Mouse (Mus musculus) right cerebral cortex, adult 2 months (tissue): Measurements from ENCODE around the gene Ankrd28.
"Not testable (repeated sequence)": the region's sequence is repeated elsewhere in the genome, so short reads cannot be mapped to it uniquely, and the experiment has no call there.

ENCODE experiments used
- DNase-seq, 2 experiments: peaks; one replicate each; pipeline ENCODE4 v3.0.0; 2021 to 2022; ENCODE audit warnings: low spot score in 2 of 2

Ankrd28 gene

DNA sequence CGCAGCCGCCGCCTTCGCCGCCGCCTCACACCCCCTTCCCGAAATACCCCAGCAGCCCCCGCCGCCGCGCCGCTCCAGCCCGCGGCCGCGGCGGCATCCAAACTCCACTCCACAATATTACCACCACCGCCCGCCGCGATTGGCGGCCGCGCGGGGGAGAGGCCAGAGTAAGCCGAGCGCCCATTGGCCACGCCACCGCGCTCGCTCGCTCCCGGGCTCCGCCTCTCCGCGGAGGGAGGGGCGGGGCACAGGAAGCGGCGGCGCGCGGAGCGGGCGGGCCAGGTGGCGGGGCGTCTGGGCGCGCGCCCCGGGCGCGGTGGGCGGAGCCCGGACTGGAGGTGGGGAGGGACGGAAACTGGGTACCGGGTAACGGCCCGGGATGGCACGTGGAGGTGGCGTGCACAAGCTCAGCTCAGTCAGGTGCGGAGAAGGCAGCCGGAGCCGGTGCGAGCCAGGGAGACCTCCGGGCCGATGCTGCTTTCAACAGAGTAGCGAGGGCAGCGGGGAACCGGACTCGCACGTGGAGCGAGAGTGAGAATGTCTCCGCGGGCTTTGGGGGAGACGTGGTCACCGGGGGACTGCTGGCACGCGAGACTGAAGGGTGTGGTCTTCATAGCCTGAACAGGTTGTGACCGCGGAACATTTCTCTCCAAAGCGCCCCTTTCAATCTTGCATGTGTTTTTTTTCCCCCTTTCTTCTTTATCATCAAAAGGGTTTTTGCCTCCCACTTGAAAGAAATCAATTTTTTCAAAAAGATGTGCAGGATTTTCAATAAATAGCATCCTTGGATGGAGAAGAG is at the start of gene Ankrd28:
Gene Ankrd28 (minus strand): TSS at position 81 of the 799 bp plus-strand sequence.
- DNase-seq: peak; percentile 90 to 91

GRCm38 (mm10) chr14:31879456-31879855 is 49.0 kb upstream of the Ankrd28 start:
- no peak for DNase-seq

GRCm38 (mm10) chr14:31872130-31872529 is 41.7 kb upstream of the Ankrd28 start:
- DNase-seq: no peak

DNA sequence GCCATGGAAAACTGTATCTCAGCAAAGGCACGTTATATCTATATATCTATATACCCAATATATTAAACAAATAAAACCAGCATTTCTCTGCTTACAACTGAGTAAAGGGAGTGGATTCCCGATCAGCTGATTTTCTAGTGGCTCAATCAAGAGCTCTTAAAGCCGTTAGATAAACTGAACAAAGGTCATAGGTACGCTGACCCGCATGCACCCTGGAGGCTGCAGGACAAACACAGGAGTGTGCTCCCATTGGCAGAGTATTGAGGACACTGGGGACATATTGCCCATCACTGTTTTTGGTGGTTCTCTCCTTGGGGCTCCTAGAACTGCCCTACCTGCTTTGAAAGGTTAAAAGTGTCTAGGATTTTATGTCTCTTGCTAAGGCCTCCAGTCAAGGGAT is 40.0 kb upstream of the Ankrd28 start:
- no peak for DNase-seq

- no peak for DNase-seq
Measured at GRCm38 (mm10) chr14:31868591-31868990, 38.1 kb upstream of the Ankrd28 start.

DNA sequence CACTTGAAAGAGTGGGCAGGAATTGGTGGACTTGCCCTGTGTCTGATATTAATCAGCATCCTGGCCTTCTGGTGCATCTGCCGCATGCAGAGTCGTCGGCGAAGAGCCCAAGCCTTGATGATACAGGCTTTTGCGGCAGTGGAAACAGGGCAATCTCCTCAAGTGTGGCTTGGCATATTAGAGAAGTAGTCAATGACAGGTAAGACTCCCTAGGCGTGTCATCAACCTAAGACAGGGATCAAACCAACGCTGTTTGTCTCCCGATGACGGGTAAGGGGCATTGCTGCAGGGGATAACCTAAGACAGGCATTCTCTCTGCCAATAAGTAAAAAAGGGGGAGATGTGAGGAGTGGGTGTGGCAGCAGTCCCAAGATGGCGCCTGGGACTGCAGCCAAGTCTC is 35.9 kb upstream of the Ankrd28 start:
- not testable (repeated sequence) for DNase-seq

DNA sequence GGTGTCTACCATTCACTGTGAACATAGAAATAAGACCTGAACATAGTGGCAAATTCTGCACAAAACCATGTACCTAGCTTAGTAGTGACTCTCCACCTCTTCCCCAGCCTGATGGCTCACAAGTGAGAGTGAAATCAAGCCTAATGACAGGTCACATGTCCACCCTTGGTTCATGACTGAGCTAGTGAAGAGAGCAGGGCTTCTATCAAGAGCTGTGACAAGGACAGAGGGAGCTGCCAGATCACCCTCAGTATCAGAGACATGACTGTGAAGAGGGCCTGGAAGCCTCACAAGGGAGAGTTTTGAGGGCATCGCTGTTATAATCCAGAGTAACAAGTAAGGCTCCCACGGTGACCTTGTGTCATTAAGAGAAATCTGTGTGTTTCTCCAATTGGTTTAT is 28.2 kb upstream of the Ankrd28 start:
- DNase-seq: no peak

- peak; percentile 73 to 76 for DNase-seq
Measured at GRCm38 (mm10) chr14:31857096-31857975, 26.9 kb upstream of the Ankrd28 start.

DNA sequence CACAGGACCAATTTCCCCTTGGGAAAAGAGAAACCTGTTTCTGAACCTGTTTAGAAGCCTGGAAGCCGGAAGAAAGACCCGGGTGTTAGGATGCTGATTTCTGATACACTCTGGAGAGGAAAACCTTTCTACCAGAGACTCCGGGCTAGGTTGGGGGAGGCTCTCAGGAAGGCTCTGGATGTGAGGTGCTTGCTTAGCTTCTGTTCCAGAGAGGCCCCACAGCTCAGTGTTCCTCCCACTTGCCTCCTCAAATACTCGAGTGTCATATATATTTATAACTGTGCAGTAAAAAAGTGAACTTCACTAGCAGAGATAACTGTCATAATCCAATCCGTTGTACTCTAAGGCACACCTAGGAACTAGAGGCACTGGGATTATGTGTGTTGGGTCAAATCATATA is 25.6 kb upstream of the Ankrd28 start:
- peak; percentile 39 to 51 for DNase-seq

GRCm38 (mm10) chr14:31854667-31855066 is 24.2 kb upstream of the Ankrd28 start:
- DNase-seq: peak; percentile 29 to 47

- DNase-seq: no peak
Measured at GRCm38 (mm10) chr14:31843571-31843970, 13.1 kb upstream of the Ankrd28 start.

DNA sequence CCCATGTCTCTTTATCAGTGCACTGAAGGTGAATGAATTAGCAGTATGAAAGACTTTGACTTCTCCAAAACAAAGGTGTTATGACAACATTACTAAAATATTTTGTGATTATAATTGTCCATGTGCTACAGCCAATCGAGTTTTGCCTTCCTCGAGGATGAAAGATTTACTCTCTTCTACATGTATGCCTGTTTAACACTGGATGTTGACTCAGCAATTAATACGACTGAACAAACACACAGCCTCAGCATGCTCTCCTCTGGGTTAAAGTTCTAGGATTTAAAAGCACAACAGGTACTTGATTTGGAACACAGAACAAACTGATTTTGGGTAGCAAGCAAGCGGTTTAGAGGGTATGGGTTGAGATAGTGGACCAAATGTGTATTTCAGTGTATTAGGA is 1.6 kb upstream of the Ankrd28 start:
- DNase-seq: no peak

DNA sequence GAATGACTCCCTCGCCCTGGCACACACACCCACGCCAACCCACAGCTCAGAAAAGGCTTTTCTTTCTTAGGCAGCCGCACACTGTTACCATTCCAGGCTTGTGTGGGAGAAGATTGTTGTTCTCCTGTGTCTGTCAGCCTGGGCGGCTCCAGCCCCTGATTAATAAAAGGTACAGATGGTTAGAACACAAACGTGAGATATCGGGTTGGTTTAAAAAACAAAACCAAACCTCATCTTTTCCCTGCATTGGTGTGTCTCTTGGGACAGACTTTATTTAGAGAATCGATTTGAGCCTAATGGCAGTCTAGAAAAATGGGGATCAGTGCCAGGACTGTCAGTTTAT is 890 bp upstream of the Ankrd28 start:
- peak; percentile 67 to 73 for DNase-seq

GRCm38 (mm10) chr14:31829761-31830562 is 489 bp downstream of the Ankrd28 start:
- DNase-seq: peak; percentile 47 to 55

DNA sequence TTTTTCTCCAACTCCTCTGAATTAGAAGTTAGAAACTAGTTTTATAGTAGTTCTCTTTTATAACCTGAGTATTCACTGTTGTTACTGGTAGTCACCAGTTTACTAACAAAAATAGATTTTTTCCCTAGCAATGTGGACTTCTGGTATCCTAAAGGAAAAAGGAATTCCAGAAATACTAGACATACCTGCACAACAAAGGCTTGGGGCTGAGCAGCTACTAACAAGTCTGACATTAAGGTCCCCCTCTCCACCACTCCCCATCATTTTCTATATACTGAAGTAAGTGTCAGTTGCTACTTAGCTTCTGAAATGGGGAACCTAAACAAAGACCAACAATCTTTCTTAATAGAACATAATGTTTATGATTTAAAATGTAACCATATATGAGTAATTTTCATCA is 3.2 kb downstream of the Ankrd28 start:
- DNase-seq: no peak

DNA sequence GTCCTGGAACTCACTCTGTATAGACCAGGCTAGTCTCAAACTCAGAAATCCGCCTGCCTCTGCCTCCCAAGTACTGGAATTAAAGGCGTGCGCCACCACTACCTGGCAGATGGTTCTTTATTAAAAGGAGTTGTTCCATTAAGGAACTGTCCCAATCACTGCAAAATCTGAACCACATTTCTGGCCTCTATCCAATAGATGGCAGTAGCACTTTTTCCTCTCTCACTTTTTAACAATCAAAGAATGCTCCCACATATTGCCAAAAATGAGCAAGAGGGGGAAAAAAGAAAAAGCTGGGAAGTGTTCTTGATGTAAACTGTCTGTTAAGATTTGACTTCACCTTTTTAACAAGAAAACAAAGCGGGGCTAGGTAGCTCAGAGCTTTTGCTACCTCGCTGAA is 20.5 kb downstream of the Ankrd28 start:
- no peak for DNase-seq

DNA sequence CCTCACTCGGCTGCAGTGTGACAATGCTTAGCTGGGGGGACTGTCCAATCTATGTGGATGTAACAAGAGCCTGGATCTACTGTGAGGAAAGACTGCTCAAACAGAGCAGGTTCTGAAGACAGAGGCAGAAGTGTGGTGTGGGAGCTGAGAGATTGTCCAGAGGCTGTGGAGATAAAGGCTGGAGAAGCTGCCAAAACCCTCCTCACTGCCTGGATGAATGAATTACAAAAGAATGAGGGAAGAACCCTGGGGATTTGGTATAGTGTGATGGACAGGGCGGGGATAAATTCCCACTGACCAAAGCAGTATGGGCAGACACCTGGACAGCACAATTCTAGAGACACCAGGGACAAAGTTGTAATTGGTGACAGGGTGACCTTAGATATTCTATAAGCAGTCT is 26.7 kb downstream of the Ankrd28 start:
- DNase-seq: no peak

DNA sequence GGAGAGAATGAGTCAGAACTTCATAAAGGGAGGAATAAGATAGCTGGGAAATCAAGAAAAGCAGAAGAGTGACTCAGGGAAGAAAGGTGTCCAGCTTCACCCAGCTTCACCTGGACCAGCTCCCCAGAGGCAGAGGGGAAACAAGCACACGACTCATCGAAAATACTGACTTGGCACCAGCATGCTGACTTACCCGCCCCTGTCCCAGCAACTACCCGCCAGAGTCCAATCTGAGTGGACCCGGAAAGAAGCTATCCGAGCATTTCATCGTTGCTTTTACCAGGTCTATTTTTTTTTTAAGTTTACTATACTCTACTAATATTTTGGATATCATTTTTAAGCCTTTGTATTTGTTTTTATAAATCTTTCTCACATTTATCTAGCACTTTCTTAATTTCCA is 29.5 kb downstream of the Ankrd28 start:
- DNase-seq: no peak

DNA sequence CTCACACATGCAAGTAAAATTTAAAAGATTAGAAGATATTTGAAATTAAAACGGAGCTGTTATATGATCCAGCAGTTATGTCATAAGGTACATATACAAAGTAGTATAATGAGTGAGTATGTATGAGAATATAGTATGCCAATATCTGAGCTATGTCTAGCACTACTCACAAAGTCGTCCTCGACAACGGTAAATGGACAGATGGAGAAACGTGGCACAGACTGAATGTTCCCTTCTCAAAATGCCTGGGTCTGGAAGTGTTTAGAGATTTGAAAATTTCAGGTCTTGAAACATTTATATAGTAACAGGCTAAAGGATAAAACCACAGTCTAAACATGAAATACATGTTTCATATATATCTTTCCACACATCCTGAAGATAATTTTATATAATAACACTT is 30.0 kb downstream of the Ankrd28 start:
- DNase-seq: no peak

DNA sequence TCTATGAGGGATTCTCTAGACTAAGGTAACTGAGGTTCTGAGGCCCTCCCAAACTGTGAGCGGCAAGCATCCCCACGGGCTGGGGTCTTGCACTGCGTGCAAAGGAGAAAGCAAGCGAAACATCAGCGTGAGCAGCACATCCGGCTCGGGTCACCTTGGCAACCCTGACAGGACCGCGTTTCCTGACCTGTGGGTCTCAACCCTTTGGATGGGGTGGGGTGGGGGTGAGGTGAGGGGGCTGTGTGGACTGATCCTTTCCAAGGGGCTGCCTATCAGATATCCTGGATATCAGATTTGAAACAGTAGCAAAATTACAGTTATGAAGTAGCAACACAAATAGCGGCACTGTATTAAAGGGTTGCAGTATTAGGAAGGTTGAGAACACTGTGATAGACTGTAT is 31.5 kb downstream of the Ankrd28 start:
- DNase-seq: no peak

GRCm38 (mm10) chr14:31795535-31795934 is 34.9 kb downstream of the Ankrd28 start:
- DNase-seq: no peak

GRCm38 (mm10) chr14:31794776-31795126 is 35.7 kb downstream of the Ankrd28 start:
- no peak for DNase-seq
